Comparison of ENCODE assay signal across 11 mouse cellular contexts in the genomic region with DNA sequence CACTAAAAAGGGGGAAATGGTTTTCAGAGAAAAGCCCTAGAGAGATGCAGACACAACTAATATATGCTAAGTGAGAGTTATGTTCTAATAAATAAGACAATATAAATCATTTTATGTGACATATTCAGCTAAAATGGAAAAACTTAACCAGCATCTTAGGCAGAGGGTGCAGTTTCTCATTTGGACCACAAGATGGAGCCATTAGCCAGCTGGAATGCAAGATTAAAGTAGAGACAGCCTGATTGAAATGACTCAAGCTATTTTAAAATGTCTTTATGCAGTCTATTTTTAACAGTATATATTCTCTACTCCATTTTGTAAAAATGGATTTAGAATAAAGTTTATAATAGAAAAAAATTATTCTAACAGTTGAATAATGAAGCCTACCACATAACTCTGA. TPM values are rescaled to one million over a fixed set of nuclear protein-coding genes. Genes with fewer than 3 reads are reported as not detected.
DNase-seq lines count a peak whose midpoint lies in the region; ATAC-seq and TF ChIP-seq lines count a peak whose summit lies in the region.
"Had no signal": no experiment of that assay in that cellular context is flagged by ENCODE, and none has a peak within 500 bp of the region (broad histone marks: within the 10 kb centered on the region; RNA-seq: fewer than 3 reads in every experiment).

No protein-coding gene starts in this region.

- H3K36me3 ChIP-seq in kidney, adult 2 months (ENCODE audit: control insufficient read depth, insufficient read depth, low read length): no peaks in the 10 kb centered on the region
- H3K36me3 ChIP-seq in C2C12 (ENCODE audit: control insufficient read depth, insufficient read depth): no peaks in the 10 kb centered on the region
- H3K36me3 ChIP-seq in forebrain, embryonic 12.5 days (replicated peaks): no peaks in the 10 kb centered on the region
- H3K36me3 ChIP-seq: embryonic facial prominence, embryonic 13.5 days; stomach, embryonic 15.5 days had no signal

- no peak overlapping the region for H3K4me2 ChIP-seq in forebrain, embryonic 12.5 days
- H3K4me2 ChIP-seq: embryonic facial prominence, embryonic 13.5 days; stomach, embryonic 15.5 days had no signal

- H3K9ac ChIP-seq in forebrain, embryonic 12.5 days: no peak overlapping the region
- H3K9ac ChIP-seq: embryonic facial prominence, embryonic 13.5 days; stomach, embryonic 15.5 days had no signal

- H3K27ac ChIP-seq in kidney, adult 2 months (ENCODE audit: insufficient read depth, low read depth, low read length): no peak overlapping the region
- H3K27ac ChIP-seq in forebrain, embryonic 12.5 days: no peak overlapping the region
- H3K27ac ChIP-seq: embryonic facial prominence, embryonic 13.5 days; stomach, embryonic 15.5 days had no signal

- H3K9me3 ChIP-seq in forebrain, embryonic 12.5 days: no peaks in the 10 kb centered on the region
- H3K9me3 ChIP-seq: embryonic facial prominence, embryonic 13.5 days; stomach, embryonic 15.5 days had no signal

- no peak for ATAC-seq in forebrain, embryonic 12.5 days (ENCODE audit: low FRiP score)
- ATAC-seq: hindbrain, embryonic 16.5 days had no signal

- no peaks in the 10 kb centered on the region for H3K27me3 ChIP-seq in kidney, adult 2 months (replicated peaks; ENCODE audit: control insufficient read depth, insufficient read depth, low read length)
- no peaks in the 10 kb centered on the region for H3K27me3 ChIP-seq in C2C12 (ENCODE audit: control insufficient read depth, insufficient read depth, insufficient read length)
- H3K27me3 ChIP-seq in forebrain, embryonic 12.5 days: no peaks in the 10 kb centered on the region
- H3K27me3 ChIP-seq: embryonic facial prominence, embryonic 13.5 days; stomach, embryonic 15.5 days had no signal

- TF ChIP-seq POLR2A in kidney, adult 2 months (IDR thresholded peaks at IDR 0.05; ENCODE audit: low read depth, low read length): no peak

- H3K4me3 ChIP-seq in kidney, adult 2 months (ENCODE audit: insufficient read depth, low read depth, low read length): no peak overlapping the region
- no peak overlapping the region for H3K4me3 ChIP-seq in C2C12 (ENCODE audit: insufficient read depth, poor library complexity, severe bottlenecking)
- no peak overlapping the region for H3K4me3 ChIP-seq in forebrain, embryonic 12.5 days (replicated peaks)
- H3K4me3 ChIP-seq: embryonic facial prominence, embryonic 13.5 days; stomach, embryonic 15.5 days had no signal

- H3ac ChIP-seq in C2C12 (ENCODE audit: control insufficient read depth, insufficient read length, low read depth): no peak overlapping the region

- H3K79me2 ChIP-seq in C2C12 (ENCODE audit: control insufficient read depth, insufficient read depth): peaks cover 73% of the 10 kb centered on the region

- no peak for DNase-seq in kidney, adult 2 months
- DNase-seq in kidney, adult 18-20 months: no peak
- peak; percentile 38 for DNase-seq in MEL-GATA-1-ER (ENCODE audit: extremely low read depth, low read depth)
- peak; percentile 73 for DNase-seq in induced T-regulatory cell, adult 2 months (ENCODE audit: low read depth)
- no peak for DNase-seq in right cerebral cortex, postnatal 36 days (ENCODE audit: low spot score in 2 of 2)
- DNase-seq in spleen, adult 12 weeks (ENCODE audit: low spot score): no peak

- no peaks in the 10 kb centered on the region; the same call in 1 of the 2 replicates for H3K4me1 ChIP-seq in kidney, adult 2 months (ENCODE audit: control insufficient read depth, insufficient read depth, low read length)
- H3K4me1 ChIP-seq in forebrain, embryonic 12.5 days: no peaks in the 10 kb centered on the region
- H3K4me1 ChIP-seq: embryonic facial prominence, embryonic 13.5 days; stomach, embryonic 15.5 days had no signal

- TF ChIP-seq CTCF in kidney, adult 2 months (conservative IDR thresholded peaks at IDR 0.05; ENCODE audit: insufficient read depth, insufficient read length, low read depth, low read length): 0 out of 2 replicates have a peak, but pooled peaks have one; percentile 29
- peak; percentile 1 for TF ChIP-seq CTCF in C2C12 (IDR thresholded peaks at IDR 0.05; ENCODE audit: control insufficient read depth, insufficient read depth, insufficient read length)

- peaks cover 15% of the 10 kb centered on the region for H3K79me3 ChIP-seq in C2C12 (ENCODE audit: low read depth)

TF ChIP-seq in C2C12, 6 proteins besides CTCF, POLR2A, EP300 and RAD21:
- TF ChIP-seq USF1 (IDR thresholded peaks at IDR 0.05; ENCODE audit: low read depth): no peak
- no peak for TF ChIP-seq CEBPB (IDR thresholded peaks at IDR 0.05; ENCODE audit: low read depth)
- TF ChIP-seq MYOG (IDR thresholded peaks at IDR 0.05; ENCODE audit: control insufficient read depth, extremely low read depth, insufficient read length): no peak
- TF ChIP-seq FOSL1 (IDR thresholded peaks at IDR 0.05; ENCODE audit: insufficient read depth, low read length, poor library complexity, severe bottlenecking): no peak

RNA-seq across cellular contexts. Expression of a gene that starts 6.6 kb away (rescaled TPM):
- polyA plus RNA-seq in kidney, adult 2 months (2012; rRNA removed): 8.6 and 17.6 TPM in 2 replicates
- 40.2 TPM for polyA plus RNA-seq in C2C12 (2012; fragmentation: generic; extraction: Trizol)
- polyA plus RNA-seq in forebrain, embryonic 12.5 days (2016; fragmentation: Nextera tagmentation; extraction: Ambion mirVana): 96.1 and 99.3 TPM in 2 replicates

RNA-seq across cellular contexts. Expression of a gene that starts 6.7 kb away (rescaled TPM):
- polyA plus RNA-seq in kidney, adult 2 months (2012; rRNA removed): 6.4 TPM in 2 replicates
- polyA plus RNA-seq in C2C12 (2012; fragmentation: generic; extraction: Trizol): 6.7 TPM
- 23.0 and 24.0 TPM in 2 replicates for polyA plus RNA-seq in forebrain, embryonic 12.5 days (2016; fragmentation: Nextera tagmentation; extraction: Ambion mirVana)

Comparison
In these comparisons a context has a peak if more than half of its experiments do, and no peak if none do; other contexts are left out.
1. DNase-seq: peak in MEL-GATA-1-ER (single experiment) and induced T-regulatory cell, adult 2 months (single experiment); none in kidney, adult 2 months (single experiment), kidney, adult 18-20 months (single experiment), right cerebral cortex, postnatal 36 days (0 of 2) and spleen, adult 12 weeks (single experiment).